Mouse (Mus musculus): ENCODE results near the gene Slit3.

Slit3 gene

GRCm38 (mm10) chr11:35395376-35395775, 274.4 kb downstream of the Slit3 start:
- WGBS, result 44% methylated on average over 8 of the region's 8 CpGs

- WGBS, result 60% methylated on average over 5 of the region's 5 CpGs
Observed at GRCm38 (mm10) chr11:35398353-35398752, 277.3 kb downstream of the Slit3 start.

GRCm38 (mm10) chr11:35403516-35403915, 282.5 kb downstream of the Slit3 start:
- WGBS, result 83% methylated on average over 9 of the region's 9 CpGs

- whole genome bisulfite sequencing, result 41% methylated on average over 3 of the region's 3 CpGs
Observed at GRCm38 (mm10) chr11:35406045-35406444, 285.0 kb downstream of the Slit3 start.

GRCm38 (mm10) chr11:35406522-35406921, 285.5 kb downstream of the Slit3 start:
- WGBS, result 67% methylated on average over 6 of the region's 6 CpGs

- 29% methylated on average over 12 of the region's 12 CpGs for WGBS
Observed at GRCm38 (mm10) chr11:35407341-35408154, 286.5 kb downstream of the Slit3 start.

GRCm38 (mm10) chr11:35410431-35410830, 289.4 kb downstream of the Slit3 start:
- 83% methylated on average over 3 of the region's 3 CpGs for WGBS

GRCm38 (mm10) chr11:35415768-35416401, 294.9 kb downstream of the Slit3 start:
- WGBS, result 50% methylated on average over 9 of the region's 9 CpGs

- WGBS, result 64% methylated on average over 14 of the region's 14 CpGs
Observed at GRCm38 (mm10) chr11:35416402-35417093, 295.5 kb downstream of the Slit3 start.

- WGBS, result 74% methylated on average over 13 of the region's 13 CpGs
Observed at GRCm38 (mm10) chr11:35417911-35418552, 297.0 kb downstream of the Slit3 start.

- 62% methylated on average over 5 of the region's 5 CpGs for WGBS
Observed at GRCm38 (mm10) chr11:35419013-35419412, 298.0 kb downstream of the Slit3 start.

- WGBS, result 73% methylated on average over 4 of the region's 4 CpGs
Observed at GRCm38 (mm10) chr11:35421728-35422127, 300.7 kb downstream of the Slit3 start.

GRCm38 (mm10) chr11:35428036-35428435, 307.0 kb downstream of the Slit3 start:
- 85% methylated on average over 7 of the region's 7 CpGs for WGBS

GRCm38 (mm10) chr11:35431130-35431529, 310.1 kb downstream of the Slit3 start:
- WGBS, result 86% methylated on average over 8 of the region's 8 CpGs

GRCm38 (mm10) chr11:35437510-35437909, 316.5 kb downstream of the Slit3 start:
- WGBS, result 88% methylated on average over 6 of the region's 6 CpGs

- WGBS, result 51% methylated on average over 11 of the region's 11 CpGs
Observed at GRCm38 (mm10) chr11:35440186-35440585, 319.2 kb downstream of the Slit3 start.

- WGBS, result 88% methylated on average over 6 of the region's 6 CpGs
Observed at GRCm38 (mm10) chr11:35444489-35445100, 323.6 kb downstream of the Slit3 start.

GRCm38 (mm10) chr11:35447951-35448350, 326.9 kb downstream of the Slit3 start:
- 73% methylated on average over 9 of the region's 9 CpGs for WGBS

GRCm38 (mm10) chr11:35449199-35449598, 328.2 kb downstream of the Slit3 start:
- WGBS, result 88% methylated on average over 6 of the region's 6 CpGs

- WGBS, result 35% methylated on average over 4 of the region's 4 CpGs
Observed at GRCm38 (mm10) chr11:35451636-35452035, 330.6 kb downstream of the Slit3 start.

GRCm38 (mm10) chr11:35452413-35452812, 331.4 kb downstream of the Slit3 start:
- 30% methylated on average over 5 of the region's 5 CpGs for WGBS
